Mouse (Mus musculus): Measurements from ENCODE around the gene Otulinl. TPM values are rescaled to one million over a fixed set of nuclear protein-coding genes. Genes with fewer than 3 reads are reported as not detected.

Otulinl gene
- total RNA-seq, 1 experiment from 2014 or later: 5.5 TPM

GRCm38 (mm10) chr15:27656626-27657025 lies 24.8 kb downstream of the Otulinl start:
- no peak for DNase-seq

DNA sequence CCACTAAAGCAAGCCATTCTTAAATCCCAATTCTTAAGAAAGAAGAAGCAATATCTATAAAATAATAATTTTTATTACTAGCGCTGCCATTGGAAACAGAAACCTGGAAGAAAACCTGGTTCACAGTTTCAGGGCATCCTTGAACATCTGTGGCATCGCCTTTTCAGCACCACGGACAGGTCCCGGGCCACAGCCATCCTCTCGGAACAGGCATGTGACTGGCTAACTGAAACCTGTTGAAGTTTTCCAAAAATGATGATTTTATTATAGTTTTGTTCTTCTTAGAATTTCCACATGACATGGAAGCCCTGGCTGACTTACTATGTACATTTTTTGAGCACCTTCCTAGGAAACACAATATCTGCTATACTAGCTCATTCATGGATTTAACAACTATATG lies 26.4 kb downstream of the Otulinl start:
- peak; percentile 83 for DNase-seq

- no peak for DNase-seq
These were observed 33.7 kb downstream of the Otulinl start for GRCm38 (mm10) chr15:27647686-27648085.

GRCm38 (mm10) chr15:27646665-27647064 lies 34.7 kb downstream of the Otulinl start:
- DNase-seq: no peak

GRCm38 (mm10) chr15:27645250-27645649 lies 36.1 kb downstream of the Otulinl start:
- DNase-seq: no peak

DNA sequence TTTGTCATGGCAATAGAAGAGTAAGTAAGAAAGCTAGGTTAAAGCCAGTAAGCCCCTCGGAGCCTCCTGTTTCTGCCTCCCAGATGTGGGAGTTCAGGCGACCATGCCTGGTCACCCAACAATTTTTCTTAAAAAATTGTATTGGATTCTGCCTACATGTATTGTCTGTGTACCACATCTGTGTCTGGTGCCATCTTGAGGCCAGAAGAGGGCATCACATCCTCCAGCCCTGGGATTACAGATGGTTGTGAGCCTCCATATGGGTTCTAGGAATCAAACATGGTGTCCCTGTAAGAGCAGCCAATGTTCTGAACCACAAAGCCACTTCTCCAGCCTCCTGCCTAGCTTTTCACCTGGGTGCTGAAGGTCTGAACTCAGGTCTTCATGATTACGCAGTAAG lies 38.5 kb downstream of the Otulinl start:
- peak; percentile 52 for DNase-seq

- DNase-seq: no peak
These were observed 40.2 kb downstream of the Otulinl start for GRCm38 (mm10) chr15:27641171-27641570.

DNA sequence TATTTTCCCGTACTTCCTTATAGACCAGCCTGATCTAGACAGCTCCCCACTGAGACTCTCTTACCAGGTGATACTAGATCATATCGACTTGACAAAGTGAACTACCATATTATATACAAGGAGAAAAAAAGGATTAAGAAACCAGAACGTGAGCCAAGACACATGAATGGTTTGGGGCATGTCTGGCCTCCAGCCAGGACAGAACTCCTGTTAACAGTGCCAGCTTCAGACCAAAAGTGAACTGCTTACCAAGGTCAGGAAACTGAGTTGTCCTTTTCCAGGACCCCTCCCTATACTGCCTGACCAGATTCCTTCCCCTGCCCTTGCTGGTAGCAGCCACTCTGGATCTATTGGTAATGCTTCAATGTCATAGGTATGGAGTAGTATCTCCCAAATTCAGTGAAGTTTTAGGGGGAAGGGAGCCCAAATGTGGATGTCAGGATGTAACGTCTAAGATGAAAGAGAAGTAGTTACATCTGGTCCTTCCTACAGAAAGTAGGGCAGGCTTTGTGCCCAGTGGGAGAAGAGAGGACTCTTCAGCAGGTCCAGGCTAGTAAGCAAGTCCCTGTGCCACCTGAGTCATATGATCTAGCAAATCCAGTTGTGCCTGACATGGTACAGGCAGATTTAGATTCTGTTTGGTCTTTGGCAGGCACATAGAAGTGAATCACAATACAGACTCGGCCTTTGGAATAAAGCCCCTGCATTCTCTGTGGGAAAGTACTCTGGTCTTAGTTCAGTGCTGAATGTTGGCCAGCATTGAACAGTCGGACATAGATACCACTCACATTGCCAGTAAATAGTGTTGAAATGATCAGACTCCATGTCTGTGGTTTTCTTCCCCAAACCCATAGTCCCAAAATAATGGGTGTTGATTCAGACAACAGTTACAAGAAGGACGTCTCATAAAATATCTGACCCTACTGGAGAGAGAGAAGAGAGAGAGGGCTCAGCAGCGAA lies 47.2 kb downstream of the Otulinl start:
- peak; percentile 55 for DNase-seq

DNA sequence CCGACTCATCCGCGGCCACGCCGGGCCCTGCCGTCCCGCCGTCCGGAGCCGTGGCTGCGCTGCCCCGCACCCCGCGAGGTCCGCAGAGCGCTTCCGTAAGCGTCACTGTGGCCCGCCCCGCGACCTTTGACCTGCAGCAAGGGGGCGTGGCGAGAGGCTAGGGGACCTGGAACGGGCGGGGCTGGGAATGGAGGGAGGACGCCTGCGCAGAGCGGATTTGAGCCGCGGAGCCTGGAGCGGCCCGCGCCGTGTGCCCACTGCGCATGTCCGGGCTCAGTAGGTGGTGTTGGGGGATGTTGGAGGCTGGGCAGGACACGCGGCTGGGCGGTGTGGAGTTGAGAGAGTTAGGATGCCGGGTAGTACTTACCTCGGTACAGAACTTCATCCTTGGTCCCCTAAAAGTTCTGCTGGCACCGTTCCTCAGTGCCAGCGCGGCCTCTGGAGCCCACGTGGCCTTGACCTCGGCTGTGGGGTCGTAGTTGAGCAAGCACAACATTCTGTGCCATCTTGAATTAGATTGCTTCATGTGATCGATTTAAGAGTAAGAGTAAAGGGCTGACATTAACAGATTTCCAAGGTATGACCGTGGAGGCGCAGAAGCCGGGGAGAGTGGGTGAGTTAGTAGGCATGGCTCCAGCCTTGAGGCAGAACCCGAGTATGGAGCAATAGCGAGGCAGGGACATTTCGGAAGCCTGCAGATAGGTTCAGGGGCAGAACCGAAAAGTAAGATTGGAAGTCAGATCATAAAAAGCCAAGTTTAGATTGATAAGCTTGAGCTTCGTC lies 50.6 kb downstream of the Otulinl start, which contains the start of gene Otulin:
Otulin (minus strand) TSS at position 93 of the 783 bp plus-strand sequence.
- peak; percentile 100 for DNase-seq

- DNase-seq: peak; percentile 46
These were observed 51.4 kb downstream of the Otulinl start for GRCm38 (mm10) chr15:27629800-27630600.

GRCm38 (mm10) chr15:27629046-27629445 lies 52.3 kb downstream of the Otulinl start:
- no peak for DNase-seq

GRCm38 (mm10) chr15:27627794-27628193 lies 53.6 kb downstream of the Otulinl start:
- no peak for DNase-seq

DNA sequence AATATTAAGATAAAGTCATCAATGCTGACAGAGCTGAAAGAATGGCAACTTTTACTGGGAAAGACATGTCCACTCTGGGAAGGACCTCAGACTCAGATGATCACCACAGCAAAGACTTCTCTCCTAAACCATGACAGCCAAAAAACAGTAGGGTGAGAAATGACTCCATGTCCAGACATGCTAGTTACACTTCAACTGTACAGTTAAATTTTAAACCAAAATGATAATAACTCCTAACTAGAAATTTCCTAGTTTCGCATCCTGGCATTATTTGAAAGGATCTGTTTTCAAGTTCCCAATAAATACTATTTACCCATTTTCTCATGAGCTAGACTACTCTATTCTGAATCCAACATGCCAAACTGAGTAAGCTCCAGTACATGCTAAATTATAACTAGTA lies 55.1 kb downstream of the Otulinl start:
- no peak for DNase-seq

GRCm38 (mm10) chr15:27625890-27626255 lies 55.5 kb downstream of the Otulinl start:
- DNase-seq: no peak

- no peak for DNase-seq
These were observed 56.1 kb downstream of the Otulinl start for GRCm38 (mm10) chr15:27625014-27625889.

DNA sequence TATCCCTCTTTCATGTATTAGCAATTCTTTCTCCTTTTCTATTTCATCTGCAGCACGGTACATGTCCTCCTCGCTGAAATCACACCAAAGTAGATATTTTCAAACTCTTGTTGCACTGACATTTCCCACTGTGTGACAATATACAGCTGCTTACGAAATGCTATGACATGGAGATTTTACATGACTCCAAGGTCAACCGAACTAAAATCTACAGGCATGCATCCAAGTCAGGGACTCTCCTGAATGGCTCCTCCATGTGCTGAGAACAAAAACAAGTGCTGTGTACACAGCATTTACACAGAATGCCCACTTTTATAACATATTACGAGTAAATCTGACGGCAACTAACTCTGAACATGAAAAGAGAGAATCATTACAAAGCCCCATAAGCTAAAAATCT lies 58.1 kb downstream of the Otulinl start:
- peak; percentile 21 for DNase-seq

- DNase-seq: peak; percentile 21
These were observed 60.7 kb downstream of the Otulinl start for GRCm38 (mm10) chr15:27620475-27621185.

- no peak for DNase-seq
These were observed 61.7 kb downstream of the Otulinl start for GRCm38 (mm10) chr15:27619683-27620082.

DNA sequence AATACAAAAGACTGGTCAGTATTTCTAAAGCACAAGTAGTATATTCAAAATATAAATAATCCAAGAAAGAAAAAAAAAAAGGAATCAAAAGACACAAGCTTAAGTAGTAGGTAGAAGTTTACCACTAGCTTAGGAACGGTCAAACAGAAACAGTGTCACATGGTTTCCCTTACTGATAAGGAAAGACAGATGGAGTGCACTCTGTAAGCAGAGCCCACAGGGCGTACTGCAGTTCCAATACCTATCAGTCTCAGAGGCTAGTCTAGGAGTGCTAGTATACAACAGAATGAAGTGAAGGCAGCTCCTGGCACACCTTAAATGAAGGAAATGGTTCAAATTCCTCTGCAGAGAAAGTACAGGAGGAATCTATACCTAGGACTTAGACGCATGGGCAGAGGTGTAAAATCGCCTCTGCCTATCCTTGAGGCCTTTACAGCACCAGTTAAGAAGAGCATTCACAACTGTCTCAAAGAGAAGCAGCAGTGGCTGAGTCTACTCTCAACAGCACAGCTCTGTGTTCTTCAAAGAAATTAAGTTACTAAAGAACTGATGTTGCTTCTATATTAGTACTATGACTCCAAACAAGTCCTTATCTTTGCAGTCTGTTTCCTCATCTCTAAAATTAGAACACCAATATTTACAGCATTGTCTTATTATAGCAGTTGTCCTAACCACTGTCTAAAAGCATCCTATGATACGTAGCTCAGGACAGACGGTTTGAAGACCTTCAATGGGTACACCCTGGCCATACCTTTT lies 62.4 kb downstream of the Otulinl start:
- DNase-seq: no peak

DNA sequence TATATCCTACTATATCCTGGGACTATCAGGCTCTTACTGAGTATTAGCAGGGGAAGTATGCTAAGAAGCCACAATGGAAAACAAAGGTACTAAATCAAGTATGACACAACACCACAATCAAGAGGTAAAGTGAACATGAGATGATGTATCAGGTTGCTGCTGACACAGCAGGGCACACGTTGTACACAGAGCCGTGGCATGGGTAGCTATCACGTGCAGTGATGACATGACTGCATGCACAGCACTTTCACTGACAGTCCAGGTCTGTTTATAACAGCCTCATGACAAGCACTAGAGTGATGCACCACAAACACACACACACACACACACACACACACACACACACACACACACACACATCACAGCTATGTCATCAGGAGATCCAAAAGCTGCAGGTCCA lies 64.2 kb downstream of the Otulinl start:
- DNase-seq: no peak
